Mouse (Mus musculus): ENCODE measurements around the gene Mia3. TPM values are rescaled to one million over a fixed set of nuclear protein-coding genes. Genes with fewer than 3 reads are reported as not detected.
"Not testable (repeated sequence)": the region's sequence is repeated elsewhere in the genome, so short reads cannot be mapped to it uniquely, and the experiment has no call there.

Gene Mia3
- total RNA-seq, 2 experiments from 2014 or later: 24.2 to 27.3 TPM

DNA sequence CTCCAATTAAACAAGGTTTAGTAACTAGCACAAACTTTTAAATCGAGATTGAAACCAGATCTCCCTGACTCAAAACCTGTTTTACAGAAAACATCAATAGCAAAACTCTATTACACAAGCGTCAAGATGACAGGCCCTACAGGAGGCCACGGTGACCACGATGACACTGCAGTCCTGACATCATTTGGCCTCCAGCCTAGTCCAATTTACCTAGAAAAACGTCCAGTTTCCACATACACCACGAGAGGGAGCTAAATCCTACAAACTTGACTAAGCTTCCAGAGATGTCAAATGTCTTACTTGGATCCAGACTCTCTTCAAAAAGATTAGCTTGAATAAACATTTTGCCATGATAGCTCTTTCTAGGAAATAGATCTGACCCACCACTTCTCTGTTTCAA lies 19.5 kb downstream of the Mia3 start:
- peak; percentile 81 for ATAC-seq (replicated peaks; ENCODE audit: low FRiP score, poor library complexity, severe bottlenecking)

DNA sequence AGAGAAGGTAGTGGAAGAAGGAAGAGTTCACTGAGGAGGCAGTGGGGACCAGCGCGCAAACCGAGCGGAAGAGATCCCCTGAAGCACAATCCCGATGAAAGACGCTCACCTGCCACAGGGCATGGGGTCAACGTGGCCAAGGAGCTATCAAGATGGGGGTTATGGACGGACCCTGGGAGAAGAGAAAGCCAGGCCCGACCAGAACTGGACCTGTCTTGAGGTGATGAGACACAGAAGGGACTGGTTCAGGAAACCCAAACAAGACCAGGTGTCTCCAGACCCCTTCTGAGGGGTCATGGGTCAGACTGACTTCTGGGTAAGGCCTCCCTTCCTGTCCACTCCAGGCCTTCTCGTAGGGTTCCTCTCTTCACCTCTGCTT lies 23.5 kb downstream of the Mia3 start:
- ATAC-seq (replicated peaks; ENCODE audit: low FRiP score, poor library complexity, severe bottlenecking): peak; percentile 11; the same call in 1 of the 2 replicates

DNA sequence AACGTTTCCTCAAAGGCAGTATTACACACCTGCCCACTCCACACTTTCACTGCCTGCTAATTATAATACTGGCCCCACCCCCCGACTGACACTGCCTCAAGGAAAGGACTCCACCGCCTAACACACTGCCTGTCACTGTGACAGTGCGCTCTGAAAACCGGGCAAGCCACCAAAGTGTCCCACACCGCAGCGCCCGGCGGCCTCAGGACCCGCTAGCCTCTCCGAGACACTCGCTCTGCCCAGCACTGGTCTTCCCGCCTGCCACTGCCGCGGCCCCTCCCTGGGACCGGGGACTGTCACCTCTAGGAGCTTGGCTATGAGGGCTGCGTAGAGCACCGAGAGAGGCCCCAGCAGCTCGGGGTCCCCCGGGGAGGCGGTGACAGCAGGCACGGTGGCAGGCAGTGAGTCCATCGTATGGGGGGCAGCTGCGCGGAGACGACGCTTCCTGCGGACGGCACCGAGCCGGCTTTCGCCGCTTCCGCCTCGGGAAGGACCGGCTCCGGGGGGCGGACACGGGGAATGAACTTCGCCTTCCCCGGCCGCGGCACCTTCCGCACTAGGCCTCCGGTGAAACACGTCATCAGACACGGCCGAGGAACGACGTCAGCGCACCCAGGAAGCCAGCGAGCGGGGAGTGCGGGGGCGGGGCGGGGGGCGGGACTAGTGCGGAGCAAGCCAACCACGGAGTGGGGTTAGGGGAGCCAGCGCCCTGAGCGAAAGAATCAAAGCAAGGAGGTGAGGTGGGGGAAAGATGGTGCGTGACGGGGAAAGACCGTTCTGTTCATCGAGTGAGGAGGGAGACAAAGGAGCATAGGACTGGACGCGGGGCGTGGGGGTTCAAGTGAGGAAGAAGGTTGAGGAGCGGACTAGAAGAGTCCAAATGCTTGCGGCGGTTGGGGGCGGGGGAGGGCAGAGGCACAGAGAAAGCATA lies 24.2 kb downstream of the Mia3 start:
- peak; percentile 88 for ATAC-seq (replicated peaks; ENCODE audit: low FRiP score, poor library complexity, severe bottlenecking)

DNA sequence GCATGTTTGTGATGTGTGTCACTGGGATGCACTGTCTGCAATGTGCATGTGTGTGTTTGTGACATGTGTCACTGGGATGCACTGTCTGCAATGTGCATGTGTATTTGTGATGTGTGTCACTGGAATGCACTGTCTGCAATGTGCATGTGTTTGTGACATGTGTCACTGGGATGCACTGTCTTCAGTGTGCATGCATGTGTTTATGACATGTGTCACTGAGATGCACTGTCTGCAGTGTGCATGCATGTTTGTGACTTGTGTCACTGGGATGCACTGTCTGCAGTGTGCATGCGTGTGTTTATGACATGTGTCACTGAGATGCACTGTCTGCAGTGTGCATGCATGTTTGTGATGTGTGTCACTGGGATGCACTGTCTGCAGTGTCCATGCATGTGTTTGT lies 26.5 kb downstream of the Mia3 start:
- ATAC-seq (replicated peaks; ENCODE audit: low FRiP score, poor library complexity, severe bottlenecking): not testable (repeated sequence)

DNA sequence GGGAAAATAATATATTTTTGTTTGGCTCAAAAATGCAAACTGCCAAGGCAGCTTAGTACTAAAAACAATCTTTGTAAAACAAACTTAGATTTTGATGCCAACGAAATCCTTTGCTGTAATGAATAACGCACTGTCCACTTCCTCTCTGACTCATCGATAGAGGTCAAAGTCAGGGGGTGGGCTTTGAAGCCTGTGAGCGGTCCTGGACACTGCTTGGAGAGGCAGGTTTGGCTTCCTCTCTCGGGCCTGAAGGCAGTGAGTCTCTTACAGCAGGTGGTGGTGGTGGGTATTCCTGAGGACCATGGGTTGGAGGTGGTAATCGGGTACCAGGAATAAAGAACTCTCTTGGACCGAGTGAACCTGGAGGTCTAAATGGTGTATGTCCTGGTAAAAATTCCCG lies 42.2 kb downstream of the Mia3 start:
- ATAC-seq (replicated peaks; ENCODE audit: low FRiP score, poor library complexity, severe bottlenecking): no peak

DNA sequence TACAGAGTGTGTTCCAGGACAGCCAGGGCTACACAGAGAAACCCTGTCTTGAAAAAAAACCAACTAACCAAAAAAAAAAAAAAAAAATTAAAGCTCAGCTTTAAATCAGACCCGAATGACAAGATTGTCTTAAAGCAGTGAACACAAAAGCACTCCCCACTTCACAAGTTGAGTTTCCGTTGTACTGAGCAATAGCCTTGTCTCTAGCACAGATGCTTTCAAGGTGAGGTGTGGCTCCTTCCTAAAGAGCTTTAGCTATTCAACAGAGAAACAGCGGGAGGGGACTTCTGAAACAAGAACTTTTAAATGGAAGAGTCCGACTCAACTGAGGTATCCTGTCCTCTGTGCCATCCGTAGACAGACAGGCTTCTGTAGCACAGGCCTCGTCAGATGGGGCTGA lies 44.9 kb downstream of the Mia3 start:
- ATAC-seq (replicated peaks; ENCODE audit: low FRiP score, poor library complexity, severe bottlenecking): no peak

DNA sequence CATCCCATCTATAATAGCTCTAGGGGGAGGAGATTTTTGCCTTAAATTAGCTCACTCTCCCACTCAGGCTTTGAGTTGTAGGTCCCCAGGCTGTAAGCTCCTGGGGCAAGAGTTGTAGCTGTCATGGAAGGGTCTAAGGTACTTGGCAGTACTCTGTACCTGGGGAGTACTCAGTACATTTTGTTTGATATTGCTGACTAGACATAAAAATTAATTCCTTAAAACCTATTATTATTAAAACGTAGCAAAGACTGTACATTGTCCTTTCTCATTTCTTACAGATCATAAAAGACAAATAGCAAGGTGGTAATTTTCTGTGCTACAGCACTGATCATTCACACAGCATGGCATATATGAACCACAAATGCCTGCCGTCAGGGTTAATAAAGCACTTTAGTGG lies 45.4 kb downstream of the Mia3 start:
- ATAC-seq (replicated peaks; ENCODE audit: low FRiP score, poor library complexity, severe bottlenecking): no peak

DNA sequence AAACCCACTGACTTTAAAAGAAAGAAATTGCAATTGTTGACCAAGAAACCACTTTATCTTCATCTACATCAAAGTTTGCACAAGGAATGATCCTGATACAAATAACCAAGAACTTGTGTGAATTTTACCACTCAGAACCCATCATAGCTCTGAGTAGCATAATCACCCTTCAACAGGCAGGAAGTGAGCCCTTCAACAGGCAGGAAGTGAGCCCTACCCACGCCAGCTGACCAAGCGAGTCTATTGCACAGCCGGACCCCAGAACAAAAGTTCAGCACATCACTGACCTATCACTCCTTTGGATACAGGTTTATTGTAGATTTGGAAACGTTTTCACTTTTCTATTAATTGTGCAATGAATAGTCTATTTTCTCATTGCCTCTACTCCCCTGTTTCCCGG lies 46.9 kb downstream of the Mia3 start:
- not testable (repeated sequence) for ATAC-seq (replicated peaks; ENCODE audit: low FRiP score, poor library complexity, severe bottlenecking)

DNA sequence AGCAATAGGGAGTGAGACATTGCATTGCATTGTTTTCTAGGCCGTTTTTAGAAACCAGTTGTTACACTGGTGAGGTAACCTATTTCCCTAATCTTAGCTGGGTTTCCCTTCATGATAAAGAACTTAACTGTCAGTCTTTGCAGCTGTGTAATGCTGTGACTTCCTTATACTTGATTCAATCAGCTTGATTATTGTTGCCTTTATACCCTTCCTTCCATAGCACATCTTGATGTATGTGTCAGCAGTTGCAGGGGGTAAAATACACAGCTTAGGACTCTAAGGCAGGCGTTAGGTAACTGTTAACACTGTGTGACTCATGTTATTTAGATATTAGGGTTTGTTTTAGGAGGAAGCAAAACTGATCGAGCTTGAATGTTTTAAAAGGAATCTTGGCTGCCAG lies 48.6 kb downstream of the Mia3 start:
- no peak for ATAC-seq (replicated peaks; ENCODE audit: low FRiP score, poor library complexity, severe bottlenecking)

DNA sequence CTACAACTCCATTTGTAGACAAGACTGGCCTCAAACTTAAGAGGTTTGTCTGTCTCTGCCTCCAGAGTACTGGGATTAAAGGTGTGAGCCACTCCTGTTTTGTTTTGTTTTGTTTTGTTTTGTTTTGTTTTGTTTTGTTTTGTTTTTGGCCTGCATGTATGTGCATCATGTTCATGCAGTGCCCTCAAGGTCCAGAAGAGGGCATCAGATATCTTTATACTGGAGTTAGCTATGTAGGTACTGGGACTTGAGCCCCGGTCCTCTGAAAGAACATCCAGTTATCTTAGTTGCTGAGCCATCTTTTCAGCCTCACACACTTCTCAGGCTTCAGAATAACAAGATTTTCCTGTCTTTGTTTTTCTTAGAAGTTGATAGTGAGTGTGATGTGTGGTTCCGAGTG lies 53.6 kb downstream of the Mia3 start:
- ATAC-seq (replicated peaks; ENCODE audit: low FRiP score, poor library complexity, severe bottlenecking): peak; percentile 60; the same call in 1 of the 2 replicates

DNA sequence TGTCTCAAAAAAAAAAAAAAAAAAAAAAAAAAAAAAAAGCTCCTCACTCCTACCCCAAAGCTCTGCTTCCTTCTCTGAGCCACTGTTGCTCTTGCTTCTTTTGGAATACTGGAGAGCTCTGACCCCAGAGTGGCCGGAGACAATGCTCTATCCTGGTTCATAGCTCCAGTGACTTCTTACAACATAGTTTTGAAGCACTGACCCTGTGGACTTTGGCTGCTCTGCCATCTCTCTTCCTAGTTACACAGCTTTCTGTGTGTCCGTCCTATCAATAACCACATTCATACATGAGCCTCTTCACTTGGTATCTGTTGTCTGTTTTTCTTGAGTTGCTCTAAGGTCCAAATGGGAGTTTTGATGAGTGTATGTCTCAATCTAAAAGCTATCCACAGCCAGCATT lies 57.3 kb downstream of the Mia3 start:
- ATAC-seq (replicated peaks; ENCODE audit: low FRiP score, poor library complexity, severe bottlenecking): no peak

DNA sequence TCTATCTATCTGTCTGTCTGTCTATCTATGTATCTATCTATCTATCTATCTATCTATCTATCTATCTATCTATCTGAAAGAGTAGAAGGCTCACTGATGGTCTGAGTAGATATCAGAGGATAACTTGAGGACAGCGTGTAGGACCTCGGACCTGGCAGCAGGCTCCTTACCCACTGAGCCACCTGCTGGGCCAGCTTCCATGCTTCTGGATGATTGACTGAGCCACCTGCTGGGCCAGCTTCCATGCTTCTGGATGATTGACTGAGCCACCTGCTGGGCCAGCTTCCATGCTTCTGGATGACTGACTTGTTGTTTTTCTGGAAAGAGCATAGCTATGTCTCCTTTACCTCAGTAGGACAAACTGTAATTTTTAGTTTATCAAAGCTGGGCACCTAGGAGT lies 59.8 kb downstream of the Mia3 start:
- not testable (repeated sequence) for ATAC-seq (replicated peaks; ENCODE audit: low FRiP score, poor library complexity, severe bottlenecking)

DNA sequence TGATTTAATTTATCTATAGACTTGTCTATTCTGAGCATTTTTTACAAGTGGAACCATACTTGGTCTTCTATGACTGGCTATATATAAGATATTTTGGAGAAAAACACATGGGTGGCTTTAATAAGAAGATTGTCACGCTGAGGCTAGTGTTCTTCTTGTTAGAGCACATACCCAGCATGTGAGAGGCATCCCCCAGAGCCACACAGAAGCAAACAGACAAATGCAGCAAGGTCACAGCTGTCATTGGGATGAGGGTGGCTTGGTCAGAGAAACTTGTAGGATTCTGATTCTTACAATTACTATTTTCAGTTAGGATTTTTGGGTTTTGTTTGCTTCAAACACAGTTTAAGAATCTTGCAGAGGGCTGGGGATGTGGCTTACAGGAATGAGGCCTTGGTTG lies 60.9 kb downstream of the Mia3 start:
- no peak for ATAC-seq (replicated peaks; ENCODE audit: low FRiP score, poor library complexity, severe bottlenecking)

DNA sequence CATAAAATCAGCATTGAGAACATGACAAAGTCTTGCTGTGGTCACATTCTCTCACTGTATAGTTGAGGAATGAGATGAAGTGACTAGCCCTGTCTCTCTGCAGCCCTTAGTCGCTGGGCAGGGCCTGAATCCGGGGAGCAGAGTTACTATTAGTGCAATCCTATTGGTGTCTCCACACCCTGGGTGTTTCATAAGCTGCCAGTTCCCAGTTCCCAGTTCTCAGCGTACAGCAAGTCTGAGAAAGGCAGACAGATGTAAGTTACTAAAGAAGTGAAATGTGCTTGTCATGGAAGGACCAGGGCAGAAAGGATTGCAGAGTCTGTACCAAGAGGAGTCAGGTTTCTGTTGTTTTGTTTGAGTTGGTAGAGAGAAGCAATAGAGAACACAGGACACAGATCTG lies 61.8 kb downstream of the Mia3 start:
- no peak for ATAC-seq (replicated peaks; ENCODE audit: low FRiP score, poor library complexity, severe bottlenecking)

DNA sequence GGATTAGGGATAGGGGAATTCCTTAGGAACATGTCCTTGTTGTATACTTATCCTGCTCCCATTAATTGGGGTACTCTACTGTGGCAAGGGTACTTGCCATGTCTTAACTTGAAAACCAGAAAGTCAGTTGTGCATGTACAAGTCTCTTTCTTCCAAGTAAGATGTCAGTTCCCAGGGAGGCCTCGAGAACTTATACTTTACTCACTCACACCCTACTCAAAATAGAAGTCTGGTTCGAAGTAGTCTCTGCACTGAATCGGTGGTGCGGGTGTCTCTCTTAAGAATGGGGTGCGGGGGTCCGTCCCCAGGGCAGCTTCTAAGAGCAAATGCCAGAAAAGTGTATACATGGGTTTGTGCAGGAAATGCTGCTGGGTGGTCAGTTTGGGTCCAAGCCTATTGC lies 70.2 kb downstream of the Mia3 start:
- no peak for ATAC-seq (replicated peaks; ENCODE audit: low FRiP score, poor library complexity, severe bottlenecking)

DNA sequence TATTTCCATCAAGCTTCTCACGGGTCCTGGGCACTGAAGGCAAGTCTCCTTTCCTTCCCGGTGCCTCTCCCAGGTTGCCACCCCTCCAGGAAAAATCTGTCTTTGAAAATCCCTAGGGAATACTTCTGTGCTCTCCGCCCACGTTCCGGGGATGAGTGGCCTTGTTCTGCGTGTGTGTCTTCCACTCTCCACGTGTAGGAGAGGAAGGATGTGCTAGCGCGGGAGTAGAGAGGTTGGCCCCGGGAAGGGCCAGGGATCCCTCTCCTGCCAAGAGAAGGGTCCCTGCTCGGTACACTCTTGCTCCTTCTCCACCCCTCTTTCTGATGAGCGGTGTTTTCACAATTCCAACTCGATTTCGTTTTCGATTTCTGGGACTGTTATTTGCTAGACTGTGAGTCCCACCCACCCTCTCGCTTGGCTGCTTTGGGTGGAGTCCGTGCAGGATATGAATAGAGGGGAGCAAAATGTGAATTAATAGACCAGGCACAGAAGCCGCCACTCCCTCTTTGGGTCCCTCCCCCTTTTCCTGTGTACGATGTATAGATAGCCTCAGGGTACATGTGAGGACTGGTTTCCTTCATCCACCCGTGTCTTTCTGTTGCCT lies 71.4 kb downstream of the Mia3 start:
- peak; percentile 45 for ATAC-seq (replicated peaks; ENCODE audit: low FRiP score, poor library complexity, severe bottlenecking)

DNA sequence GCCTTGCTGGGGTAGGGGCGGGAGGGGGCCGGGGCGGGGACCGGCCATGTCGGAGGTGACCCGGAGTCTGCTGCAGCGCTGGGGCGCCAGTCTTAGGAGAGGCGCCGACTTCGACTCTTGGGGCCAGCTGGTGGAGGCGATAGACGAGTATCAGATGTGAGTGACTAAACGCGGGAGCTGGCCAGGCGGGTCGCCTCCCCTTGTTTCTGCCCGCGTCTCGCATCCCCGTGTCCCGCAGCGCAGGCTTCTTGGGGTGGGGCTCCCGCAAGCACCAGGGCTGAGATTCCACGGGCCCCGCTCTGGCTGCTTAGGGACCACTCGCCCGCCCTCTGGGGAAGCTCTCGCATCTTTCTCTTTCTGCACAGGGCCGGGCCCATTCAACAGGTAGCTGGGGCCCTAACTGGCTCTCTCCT lies 71.9 kb downstream of the Mia3 start:
- ATAC-seq (replicated peaks; ENCODE audit: low FRiP score, poor library complexity, severe bottlenecking): peak; percentile 34

DNA sequence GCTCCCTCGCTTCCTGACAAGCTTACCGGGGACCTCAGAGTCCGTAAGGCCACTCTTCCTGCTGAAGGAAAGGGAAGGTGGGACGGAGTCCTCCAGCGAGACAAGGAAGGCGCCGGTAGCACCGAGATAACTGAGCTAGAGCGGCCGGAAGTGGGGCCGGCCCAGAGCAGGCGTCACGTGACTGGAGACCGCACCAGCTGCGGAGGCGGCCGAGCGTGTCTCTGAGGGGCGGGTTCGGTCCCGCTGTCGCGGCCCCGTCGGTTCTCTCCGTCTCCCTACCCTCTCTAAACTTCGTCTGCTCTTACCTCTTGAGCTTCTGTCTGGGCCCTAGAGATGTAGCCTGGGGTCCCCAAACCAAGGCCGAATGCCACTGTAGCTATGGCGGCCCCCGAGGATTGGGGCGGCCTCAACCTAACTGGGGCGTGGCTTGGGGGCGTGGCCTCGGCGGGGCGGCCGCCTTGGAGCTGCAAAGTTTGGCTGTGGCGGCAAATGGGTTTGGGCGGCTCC lies 72.4 kb downstream of the Mia3 start, which contains the start of gene Brox:
Brox (minus strand) TSS at position 393 of the 507 bp plus-strand sequence.
- ATAC-seq (replicated peaks; ENCODE audit: low FRiP score, poor library complexity, severe bottlenecking): peak; percentile 87

DNA sequence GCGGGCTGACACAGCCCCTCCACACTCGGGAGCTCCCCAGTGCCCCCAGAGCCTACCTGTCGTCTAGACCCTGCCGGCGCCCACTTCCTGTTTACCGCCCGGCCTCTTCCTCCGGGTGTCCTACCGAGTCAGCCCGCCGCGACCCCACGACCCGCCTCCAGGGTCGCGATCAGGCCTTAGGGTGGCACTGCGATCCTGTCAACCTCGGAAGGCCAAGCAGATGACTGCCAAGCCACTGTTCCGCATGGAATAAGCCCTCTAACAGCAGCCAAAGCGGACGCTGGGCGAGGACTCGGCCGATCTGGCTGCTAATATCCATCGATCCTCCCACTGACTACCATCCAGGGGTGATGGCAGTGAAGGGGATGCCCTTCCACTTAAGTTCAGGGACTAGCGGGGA lies 72.9 kb downstream of the Mia3 start, which contains the start of gene Aida:
Aida (plus strand) TSS at position 126 of the 400 bp plus-strand sequence.
- peak; percentile 55 for ATAC-seq (replicated peaks; ENCODE audit: low FRiP score, poor library complexity, severe bottlenecking)

DNA sequence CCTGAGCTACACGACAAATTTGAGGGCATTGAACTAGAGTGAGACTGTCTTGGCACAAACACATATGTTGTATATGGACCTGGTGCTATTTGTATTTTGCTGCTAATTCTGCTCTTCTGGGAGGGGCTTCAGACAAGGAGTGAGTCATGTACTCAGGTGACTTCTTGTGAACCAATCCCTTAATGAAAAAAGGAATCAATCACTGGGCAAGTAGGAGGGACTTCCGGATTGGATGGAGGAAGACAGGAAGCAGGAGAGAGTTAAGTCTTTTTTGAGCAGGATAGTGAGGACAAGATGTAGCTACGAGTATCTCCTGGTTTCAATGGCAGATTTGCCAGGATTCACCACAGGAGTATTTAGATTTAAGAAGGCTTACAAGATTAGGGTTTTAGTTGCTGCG lies 79.8 kb downstream of the Mia3 start:
- no peak for ATAC-seq (replicated peaks; ENCODE audit: low FRiP score, poor library complexity, severe bottlenecking)

DNA sequence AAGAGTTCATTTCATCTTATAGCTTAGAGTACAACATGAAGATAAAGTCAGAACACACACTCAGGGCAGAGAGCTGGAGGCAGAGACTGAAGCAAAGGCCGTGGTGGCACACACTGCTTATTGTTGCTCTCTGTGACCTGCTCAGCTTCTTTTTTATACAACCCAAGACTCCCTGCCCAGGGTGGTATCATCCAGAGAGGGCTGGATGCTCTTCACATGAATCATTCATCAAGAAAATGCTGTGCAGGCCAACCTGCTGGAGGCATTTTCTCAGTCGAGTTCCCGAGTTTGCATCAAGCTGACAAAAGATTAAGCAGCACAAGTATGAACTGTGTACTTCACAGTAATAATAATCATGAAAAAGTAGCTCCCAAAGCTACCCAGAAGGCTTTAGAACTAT lies 81.0 kb downstream of the Mia3 start:
- no peak for ATAC-seq (replicated peaks; ENCODE audit: low FRiP score, poor library complexity, severe bottlenecking)

Data from erythroblast, adult 5-6 weeks (primary cell).